Mouse (Mus musculus): ENCODE results near the gene Sbf1. TPM values are rescaled to one million over a fixed set of nuclear protein-coding genes. Genes with fewer than 3 reads are reported as not detected.

Gene Sbf1
- polyA plus RNA-seq, 1 experiment = 212 TPM

- no peak for DNase-seq (ENCODE audit: extremely low spot score in 1 of 2, low spot score in 1 of 2)
These were observed 7.8 kb upstream of the Sbf1 start, which contains the start of gene Adm2 for GRCm38 (mm10) chr15:89322670-89323522. Adm2 (plus strand) TSS chr15:89322720.

DNA sequence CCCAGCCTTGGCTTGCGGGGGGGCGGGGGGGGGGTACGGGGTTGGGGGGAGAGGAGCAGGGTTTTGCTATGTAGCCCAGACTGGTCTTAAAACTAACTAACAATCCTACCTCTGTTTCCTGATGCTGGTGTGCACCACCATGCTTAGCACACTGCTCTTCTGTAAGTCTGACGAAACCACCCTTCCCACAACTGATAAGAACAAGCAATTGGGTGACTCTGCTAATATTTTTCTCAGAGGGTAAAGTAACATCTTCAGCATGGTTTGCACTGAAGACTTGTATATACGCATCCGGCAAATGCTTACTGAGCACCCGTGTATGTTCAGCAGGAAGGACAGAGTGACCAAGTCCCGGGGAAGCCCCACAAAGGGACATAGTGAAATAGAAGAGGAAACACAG, 6.2 kb upstream of the Sbf1 start:
- no peak for DNase-seq (ENCODE audit: extremely low spot score in 1 of 2, low spot score in 1 of 2)

DNA sequence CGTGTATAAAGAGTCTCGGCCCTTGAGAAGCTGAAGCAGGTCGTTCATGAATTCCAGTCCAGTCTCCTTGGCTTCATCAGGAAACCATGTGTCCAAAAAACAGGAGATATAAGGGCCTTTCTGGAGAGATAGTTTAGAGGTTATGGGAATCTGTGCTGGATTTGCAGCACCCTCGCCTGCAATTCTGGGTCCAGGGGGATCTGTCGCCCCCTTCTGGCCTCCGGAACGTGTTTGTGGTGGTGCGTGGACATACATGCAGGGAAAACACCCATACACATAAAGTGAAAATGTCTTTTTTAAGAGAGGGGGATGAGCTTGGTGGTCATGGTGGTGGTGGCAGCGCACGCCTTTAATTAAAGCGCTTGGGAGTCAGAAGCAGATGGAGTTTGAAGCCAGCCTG, 1.0 kb upstream of the Sbf1 start:
- DNase-seq (ENCODE audit: extremely low spot score in 1 of 2, low spot score in 1 of 2) = no peak

DNA sequence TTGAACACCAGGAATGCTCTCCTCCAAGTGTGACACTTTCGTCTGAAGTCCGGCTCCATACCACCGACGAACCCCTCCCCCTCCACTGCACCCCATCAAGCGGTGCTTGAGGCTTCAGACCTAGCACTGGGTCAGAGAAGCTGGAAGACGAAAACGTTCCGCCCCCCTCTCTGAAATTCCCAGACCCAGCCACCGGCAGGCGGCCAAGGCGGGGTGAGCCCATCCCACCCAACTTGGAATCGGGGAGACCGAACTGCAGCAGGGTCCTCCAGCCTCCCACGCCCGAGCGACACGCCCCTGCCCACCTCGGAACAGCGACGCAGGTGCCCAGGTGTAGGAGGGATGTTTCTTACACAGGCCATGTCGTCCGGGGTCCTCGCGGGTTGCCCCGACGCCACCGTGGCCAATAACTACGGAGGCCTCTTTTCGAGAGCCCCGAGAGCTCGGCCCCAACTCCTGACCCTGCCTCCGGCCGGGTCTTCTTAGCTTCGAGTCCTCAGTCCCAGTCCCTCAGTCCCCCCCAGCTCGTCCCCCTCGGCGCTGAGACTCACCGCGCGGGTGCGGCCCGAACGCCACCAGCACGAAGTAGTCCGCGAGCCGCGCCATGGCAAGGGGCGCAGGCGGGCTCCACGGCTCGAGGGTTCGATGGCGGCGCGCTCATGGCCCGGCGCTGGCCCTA, 461 bp downstream of the Sbf1 start:
- no peak for DNase-seq (ENCODE audit: extremely low spot score in 1 of 2, low spot score in 1 of 2)

DNA sequence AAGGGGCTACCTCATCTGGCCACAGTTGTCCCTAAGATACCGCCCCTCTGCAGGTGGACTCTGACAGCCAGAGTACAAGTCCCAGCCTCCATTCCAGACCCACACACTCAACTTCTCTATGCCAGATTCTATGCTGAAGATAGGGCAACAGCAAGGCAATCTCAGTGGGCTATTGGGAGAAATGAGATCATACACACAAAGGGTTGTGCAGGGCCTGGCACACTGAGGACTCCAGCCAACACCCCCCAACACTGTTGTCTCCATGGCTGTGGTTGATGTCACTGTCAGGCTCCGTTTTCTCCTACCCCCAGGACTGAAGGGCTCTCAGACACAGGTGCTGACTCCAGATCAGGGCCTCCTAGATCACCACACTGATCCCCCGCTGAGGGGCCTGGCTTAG, 1.0 kb downstream of the Sbf1 start:
- no peak for DNase-seq (ENCODE audit: extremely low spot score in 1 of 2, low spot score in 1 of 2)

DNA sequence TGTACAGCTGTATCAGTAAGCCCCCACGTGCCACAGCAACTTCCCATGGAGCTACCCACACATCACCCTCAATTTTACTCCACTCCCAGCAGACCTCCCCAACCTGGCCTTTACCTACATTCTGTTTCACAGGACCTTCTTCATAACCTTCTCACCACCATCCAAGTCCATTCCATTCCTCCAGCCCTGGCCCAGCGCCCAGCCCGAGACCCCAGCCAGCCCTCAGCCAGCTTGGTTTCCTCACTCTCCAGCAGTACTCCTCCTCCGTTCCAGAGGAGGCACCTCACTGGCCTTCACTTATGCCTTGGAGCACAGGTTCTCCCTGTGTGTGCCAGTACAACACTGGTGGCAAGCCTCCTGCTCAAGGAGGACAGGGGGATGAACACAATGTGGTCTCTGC, 1.8 kb downstream of the Sbf1 start:
- no peak for DNase-seq (ENCODE audit: extremely low spot score in 1 of 2, low spot score in 1 of 2)

DNA sequence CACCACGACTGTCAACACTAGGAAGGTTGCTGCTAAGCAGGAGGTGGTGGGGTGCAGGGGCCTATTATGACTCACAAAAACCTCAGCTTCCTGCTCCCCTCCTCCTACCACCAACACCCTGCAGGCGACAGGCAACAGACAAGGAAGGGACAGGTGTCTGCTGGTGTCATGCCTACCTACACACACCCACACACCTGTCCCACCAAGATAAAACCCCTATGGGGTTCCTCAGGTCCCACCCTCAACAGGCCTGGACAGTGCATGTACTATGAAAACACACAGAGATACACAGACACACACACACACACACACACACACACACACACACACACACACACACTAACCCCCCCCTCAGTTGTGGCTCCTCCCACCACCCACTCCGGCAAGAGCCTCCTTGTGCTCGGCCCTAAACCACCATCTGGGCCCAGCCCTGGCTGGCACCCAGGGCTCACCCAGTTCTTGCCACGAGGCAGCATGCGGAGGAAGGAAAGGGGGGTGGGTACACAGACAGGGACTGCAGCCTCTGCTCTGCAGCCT, 5.1 kb downstream of the Sbf1 start:
- DNase-seq (ENCODE audit: extremely low spot score in 1 of 2, low spot score in 1 of 2) = peak in 1 of 2 experiments; percentile 82

DNA sequence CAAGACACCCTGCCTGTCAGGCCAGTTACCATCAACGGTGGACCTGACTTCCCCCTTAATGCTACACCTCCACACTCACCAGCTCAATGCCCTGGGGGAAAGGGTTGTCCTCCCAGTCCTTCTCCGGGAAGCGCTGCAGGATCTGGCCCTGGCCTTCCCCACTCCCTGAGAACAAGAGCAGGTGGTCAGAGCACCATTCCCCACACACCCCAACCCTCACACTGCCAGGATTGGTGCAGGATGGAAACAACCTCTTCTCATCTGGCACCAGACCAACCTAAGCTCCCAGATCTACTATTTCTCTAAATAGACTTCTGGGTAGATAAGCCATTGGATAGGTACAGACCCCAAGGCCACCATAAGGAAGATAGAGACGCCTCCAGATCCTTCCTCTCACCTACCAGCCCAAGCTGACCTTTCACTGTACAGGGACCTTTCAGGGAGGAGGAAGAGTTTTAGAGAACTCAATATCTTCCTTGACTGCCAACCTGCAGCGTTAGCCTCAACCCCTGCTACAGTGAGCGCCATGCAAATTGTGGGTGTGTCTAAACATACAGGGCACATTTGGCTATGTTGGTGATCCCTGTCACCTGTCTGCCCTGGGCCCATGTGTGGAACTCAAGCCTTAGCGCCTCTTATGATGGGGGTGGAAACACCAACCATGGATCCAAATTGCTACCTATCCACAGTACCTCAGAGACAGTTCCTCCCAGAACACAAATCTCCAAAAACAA, 6.5 kb downstream of the Sbf1 start:
- no peak for DNase-seq (ENCODE audit: extremely low spot score in 1 of 2, low spot score in 1 of 2)

GRCm38 (mm10) chr15:89307461-89307860, 7.7 kb downstream of the Sbf1 start:
- DNase-seq (ENCODE audit: extremely low spot score in 1 of 2, low spot score in 1 of 2) = no peak

DNA sequence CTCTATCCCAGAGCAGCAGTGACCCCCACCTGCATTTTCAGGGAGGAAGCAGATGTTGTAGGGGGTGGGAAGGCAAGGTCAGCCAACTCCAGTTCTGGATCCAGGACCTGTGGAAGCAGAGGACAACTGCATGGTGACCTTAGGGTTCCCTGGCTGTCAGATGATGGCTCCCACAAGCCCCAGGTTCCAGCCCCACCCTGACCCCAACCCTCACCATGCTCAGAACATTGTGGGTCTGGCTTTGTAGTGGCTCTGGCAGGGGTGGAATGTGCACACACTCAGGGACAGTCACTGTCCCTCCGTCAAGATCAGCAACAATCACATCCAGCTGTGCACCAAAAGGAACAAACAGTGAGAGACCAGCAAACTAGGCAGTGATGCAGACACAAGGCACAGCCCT, 9.1 kb downstream of the Sbf1 start:
- DNase-seq (ENCODE audit: extremely low spot score in 1 of 2, low spot score in 1 of 2) = no peak

- DNase-seq (ENCODE audit: extremely low spot score in 1 of 2, low spot score in 1 of 2) = no peak
These were observed 14.5 kb downstream of the Sbf1 start for GRCm38 (mm10) chr15:89300600-89300999.

DNA sequence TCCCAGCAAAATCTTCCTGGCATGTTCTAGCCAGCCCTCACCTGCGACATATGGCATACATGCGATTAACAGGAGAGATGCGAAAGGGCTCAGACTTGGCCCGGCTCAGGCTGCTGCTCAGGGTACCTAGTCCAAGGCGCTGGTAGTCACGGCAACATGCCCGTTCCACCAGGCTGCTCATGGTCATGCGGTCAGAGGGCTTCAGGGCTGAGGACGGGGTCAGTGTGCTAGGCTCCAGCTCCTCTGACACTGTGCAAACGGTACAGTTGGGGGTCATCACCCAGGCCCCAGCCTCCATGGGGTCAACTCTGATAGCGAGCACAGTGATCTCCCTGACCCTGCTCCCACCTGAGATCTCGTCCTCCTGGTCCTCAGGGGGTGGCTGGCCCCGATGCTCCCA, 14.9 kb downstream of the Sbf1 start:
- no peak for DNase-seq (ENCODE audit: extremely low spot score in 1 of 2, low spot score in 1 of 2)

DNA sequence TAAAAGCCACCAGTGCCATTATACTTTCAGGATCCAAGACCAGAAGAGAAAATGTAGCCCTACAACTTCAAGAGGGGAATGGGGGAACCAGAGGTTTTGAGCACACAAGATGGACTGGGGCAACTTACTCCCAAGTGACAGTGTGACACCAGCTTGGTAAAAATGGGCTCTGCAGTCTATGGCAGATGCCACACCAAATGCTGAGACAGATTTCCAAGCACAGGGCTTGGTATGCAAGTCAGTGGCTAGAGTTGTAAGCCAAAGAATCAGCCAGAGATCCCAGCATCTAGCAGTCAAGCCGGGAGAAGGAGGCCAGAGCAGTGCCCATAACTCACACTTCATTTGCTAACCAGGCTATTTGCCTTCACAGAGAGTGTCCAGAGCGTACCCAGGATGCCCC, 17.4 kb downstream of the Sbf1 start:
- no peak for DNase-seq (ENCODE audit: extremely low spot score in 1 of 2, low spot score in 1 of 2)

DNA sequence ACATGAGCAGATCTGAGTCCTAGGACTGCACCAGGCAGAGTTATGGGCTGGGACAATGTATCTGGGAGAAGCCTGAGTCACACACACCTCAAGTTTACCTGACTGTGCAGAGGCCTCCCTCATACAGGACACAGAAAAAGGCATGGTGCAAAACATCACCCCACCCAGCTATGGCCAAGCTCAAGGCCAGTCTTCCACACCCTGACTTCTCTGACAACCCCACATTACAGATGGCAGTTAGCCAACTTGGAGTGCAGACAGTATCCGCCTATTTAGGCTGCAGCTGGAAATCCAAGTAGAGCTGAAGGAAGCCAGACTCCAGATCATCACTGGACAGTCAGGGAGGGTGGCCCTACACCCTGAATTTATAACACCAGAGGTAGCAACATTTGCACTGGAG, 18.6 kb downstream of the Sbf1 start:
- no peak for DNase-seq (ENCODE audit: extremely low spot score in 1 of 2, low spot score in 1 of 2)

DNA sequence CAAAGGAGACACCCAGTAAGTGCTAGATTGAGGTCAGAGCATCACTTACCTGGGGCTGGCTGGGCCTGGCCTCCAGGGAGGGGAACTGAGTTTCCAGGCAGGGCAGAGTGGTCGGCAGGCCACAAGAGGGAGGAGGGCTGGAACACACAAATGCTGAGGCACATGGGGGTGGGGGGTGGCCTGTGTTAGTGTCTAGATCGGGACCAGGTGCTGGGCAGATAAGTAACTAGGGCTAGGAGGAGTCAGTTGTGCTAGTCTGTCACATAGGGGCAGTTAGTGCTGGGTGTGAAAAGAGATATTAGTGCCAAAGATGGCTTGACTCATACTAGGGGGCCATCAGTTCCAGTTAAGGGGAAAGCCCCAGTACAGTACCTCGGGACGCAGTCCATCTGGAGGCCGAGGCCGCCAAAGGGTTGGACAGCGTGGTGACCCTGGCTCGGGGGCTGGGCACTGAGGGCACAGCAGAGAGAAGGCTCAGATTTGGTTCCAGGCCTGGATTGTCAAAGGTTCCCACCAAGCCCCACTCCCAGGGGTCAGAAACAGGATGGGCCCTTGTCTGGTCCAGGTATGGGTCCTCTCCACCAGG, 19.4 kb downstream of the Sbf1 start:
- no peak for DNase-seq (ENCODE audit: extremely low spot score in 1 of 2, low spot score in 1 of 2)

- DNase-seq (ENCODE audit: extremely low spot score in 1 of 2, low spot score in 1 of 2) = no peak
These were observed 21.3 kb downstream of the Sbf1 start for GRCm38 (mm10) chr15:89293778-89294177.

- no peak for DNase-seq (ENCODE audit: extremely low spot score in 1 of 2, low spot score in 1 of 2)
These were observed 22.3 kb downstream of the Sbf1 start for GRCm38 (mm10) chr15:89292795-89293194.

DNA sequence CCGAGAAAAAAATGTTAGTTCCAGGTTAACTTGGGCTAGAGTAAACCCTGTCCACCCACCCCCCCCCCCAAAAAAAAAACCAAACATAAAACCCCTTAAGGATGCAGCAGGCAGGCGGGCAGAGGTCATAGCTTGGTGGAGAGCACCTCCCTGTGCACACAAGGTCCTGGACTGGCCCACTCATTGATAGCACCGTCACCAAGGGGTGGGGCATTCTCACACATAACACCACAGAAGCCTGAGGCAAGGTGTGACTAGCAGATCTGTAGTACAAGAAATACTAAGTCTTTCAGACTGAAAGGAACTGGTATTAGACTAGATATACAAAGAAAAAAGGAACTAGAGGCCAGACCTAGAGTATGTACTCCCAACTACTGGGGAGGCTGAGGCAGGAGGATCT, 23.6 kb downstream of the Sbf1 start:
- no peak for DNase-seq (ENCODE audit: extremely low spot score in 1 of 2, low spot score in 1 of 2)

GRCm38 (mm10) chr15:89289455-89289854, 25.7 kb downstream of the Sbf1 start:
- no peak for DNase-seq (ENCODE audit: extremely low spot score in 1 of 2, low spot score in 1 of 2)

- DNase-seq (ENCODE audit: extremely low spot score in 1 of 2, low spot score in 1 of 2) = no peak
These were observed 26.8 kb downstream of the Sbf1 start for GRCm38 (mm10) chr15:89288227-89288767.

DNA sequence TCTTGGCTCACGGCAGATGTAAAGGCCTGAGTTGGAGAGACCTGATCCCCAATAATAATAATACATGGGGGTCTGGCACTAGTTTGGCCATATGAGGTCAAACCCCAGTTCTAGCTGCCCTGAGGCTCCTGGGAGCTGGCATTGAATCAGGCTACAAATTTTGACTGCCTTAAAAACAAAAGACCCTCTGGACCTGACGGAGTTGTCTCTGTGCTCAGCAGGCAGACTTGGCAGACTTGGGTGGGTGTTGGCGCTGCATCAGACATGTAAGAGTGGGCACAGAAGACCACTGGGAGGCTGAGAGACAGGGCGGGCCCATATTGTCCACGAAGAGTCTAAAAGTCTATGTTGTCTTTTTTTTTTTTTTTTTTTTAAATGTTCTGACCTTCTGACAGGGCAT, 28.5 kb downstream of the Sbf1 start:
- no peak for DNase-seq (ENCODE audit: extremely low spot score in 1 of 2, low spot score in 1 of 2)

Measured in frontal cortex, adult 2 months (tissue).